Mouse (Mus musculus) megakaryocyte, embryonic 14.5 days (primary cell): ENCODE measurements around the gene Isyna1. TPM values are rescaled to one million over a fixed set of nuclear protein-coding genes. Genes with fewer than 3 reads are reported as not detected.
A peak's percentile ranks its signal among the peaks of the same experiment; 100 is the strongest.

Source experiments
- H3K27me3 ChIP-seq: replicated peaks from 2 replicates; pipeline ENCODE3; 2012; ENCODE audit warnings: inconsistent platforms
- H3K36me3 ChIP-seq: replicated peaks from 2 replicates; pipeline ENCODE3; 2012; ENCODE audit warnings: low read length, inconsistent platforms, mixed read lengths
- H3K4me1 ChIP-seq: 2 replicates; pipeline ENCODE4 v1.6.1; 2012; ENCODE audit warnings: inconsistent platforms
- H3K4me3 ChIP-seq: replicated peaks from 2 replicates; pipeline ENCODE3; 2012; ENCODE audit warnings: moderate library complexity, mild to moderate bottlenecking, inconsistent platforms
- H3K9me3 ChIP-seq: 2 replicates; pipeline ENCODE4 v1.6.1; 2012; ENCODE audit warnings: inconsistent platforms
- FLI1 ChIP-seq: IDR thresholded peaks from 2 replicates; pipeline ENCODE4 v1.6.1; 2012; ENCODE audit warnings: low read length, inconsistent platforms, mixed read lengths
- GATA1 ChIP-seq: IDR thresholded peaks from 3 replicates; pipeline ENCODE4 v1.6.1; 2012; ENCODE audit warnings: mixed read lengths, low read length, inconsistent platforms, borderline replicate concordance
- polyA plus RNA-seq: library from polyadenylated mRNA; stranded (reverse); fragments of >175 nt; gene quantifications from 2 replicates; pipeline ENCODE4 v1.2.3, GENCODE M21; 2012; ENCODE audit warnings: low replicate concordance; ENCODE audit not compliant: insufficient read depth

Gene Isyna1
- polyA plus RNA-seq, 1 experiment, result 201 TPM

GRCm38 (mm10) chr8:70600473-70601270 lies 6.5 kb downstream of the Isyna1 start:
- TF ChIP-seq FLI1 (no peak), GATA1 (no peak)
- peak overlapping the region; percentile 62 for H3K4me3 ChIP-seq
- no peaks in the 10 kb centered on the region for H3K27me3 ChIP-seq
- H3K4me1 ChIP-seq, result peaks cover 83% of the 10 kb centered on the region
- H3K36me3 ChIP-seq, result peaks cover 97% of the 10 kb centered on the region
- H3K9me3 ChIP-seq, result peaks cover 6% of the 10 kb centered on the region

DNA sequence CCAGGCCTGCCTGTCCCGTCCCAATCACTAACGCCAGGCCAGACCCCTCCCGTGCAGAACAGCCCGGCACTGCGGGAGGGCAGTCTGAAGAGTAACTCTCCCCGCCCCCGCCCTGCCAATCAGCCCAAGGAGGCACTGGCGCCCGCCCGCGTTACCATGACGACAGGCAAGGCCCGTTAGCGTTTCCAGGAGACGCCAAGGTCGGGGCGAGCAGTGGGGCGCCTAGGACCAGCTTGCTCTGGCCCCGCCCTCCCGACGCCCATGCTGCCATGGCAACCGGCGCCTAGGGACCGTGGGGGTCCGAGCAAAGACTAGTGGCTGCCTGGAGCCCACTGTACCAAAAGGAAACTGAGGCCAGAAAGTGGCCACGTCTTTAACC lies 7.1 kb downstream of the Isyna1 start:
- peaks cover 6% of the 10 kb centered on the region for H3K9me3 ChIP-seq
- peaks cover 83% of the 10 kb centered on the region for H3K4me1 ChIP-seq
- peaks cover 97% of the 10 kb centered on the region for H3K36me3 ChIP-seq
- H3K27me3 ChIP-seq, result no peaks in the 10 kb centered on the region
- TF ChIP-seq FLI1 (no peak), GATA1 (no peak)
- H3K4me3 ChIP-seq, result peak overlapping the region; percentile 46

GRCm38 (mm10) chr8:70602139-70602811 lies 8.1 kb downstream of the Isyna1 start:
- Histone ChIP-seq H3K36me3 (peaks cover 91% of the 10 kb centered on the region), H3K27me3 (no peaks in the 10 kb centered on the region), H3K9me3 (peaks cover 6% of the 10 kb centered on the region), H3K4me1 (peaks cover 84% of the 10 kb centered on the region), H3K4me3 (peak overlapping the region; percentile 58)
- TF ChIP-seq FLI1 (no peak), GATA1 (no peak)

GRCm38 (mm10) chr8:70604558-70604957 lies 10.4 kb downstream of the Isyna1 start:
- H3K27me3 ChIP-seq, result no peaks in the 10 kb centered on the region
- H3K36me3 ChIP-seq, result peaks cover 68% of the 10 kb centered on the region
- TF ChIP-seq GATA1 (no peak), FLI1 (no peak)
- H3K4me1 ChIP-seq, result peaks cover 96% of the 10 kb centered on the region
- peaks cover 6% of the 10 kb centered on the region for H3K9me3 ChIP-seq
- peak overlapping the region; percentile 59 for H3K4me3 ChIP-seq

- H3K36me3 ChIP-seq, result peaks cover 53% of the 10 kb centered on the region
- TF ChIP-seq FLI1 (no peak), GATA1 (no peak)
- H3K4me1 ChIP-seq, result peaks cover 90% of the 10 kb centered on the region
- H3K9me3 ChIP-seq, result peaks cover 6% of the 10 kb centered on the region
- H3K4me3 ChIP-seq, result peak overlapping the region; percentile 95
- no peaks in the 10 kb centered on the region for H3K27me3 ChIP-seq
Observed at GRCm38 (mm10) chr8:70605871-70606779, 12.0 kb downstream of the Isyna1 start.

DNA sequence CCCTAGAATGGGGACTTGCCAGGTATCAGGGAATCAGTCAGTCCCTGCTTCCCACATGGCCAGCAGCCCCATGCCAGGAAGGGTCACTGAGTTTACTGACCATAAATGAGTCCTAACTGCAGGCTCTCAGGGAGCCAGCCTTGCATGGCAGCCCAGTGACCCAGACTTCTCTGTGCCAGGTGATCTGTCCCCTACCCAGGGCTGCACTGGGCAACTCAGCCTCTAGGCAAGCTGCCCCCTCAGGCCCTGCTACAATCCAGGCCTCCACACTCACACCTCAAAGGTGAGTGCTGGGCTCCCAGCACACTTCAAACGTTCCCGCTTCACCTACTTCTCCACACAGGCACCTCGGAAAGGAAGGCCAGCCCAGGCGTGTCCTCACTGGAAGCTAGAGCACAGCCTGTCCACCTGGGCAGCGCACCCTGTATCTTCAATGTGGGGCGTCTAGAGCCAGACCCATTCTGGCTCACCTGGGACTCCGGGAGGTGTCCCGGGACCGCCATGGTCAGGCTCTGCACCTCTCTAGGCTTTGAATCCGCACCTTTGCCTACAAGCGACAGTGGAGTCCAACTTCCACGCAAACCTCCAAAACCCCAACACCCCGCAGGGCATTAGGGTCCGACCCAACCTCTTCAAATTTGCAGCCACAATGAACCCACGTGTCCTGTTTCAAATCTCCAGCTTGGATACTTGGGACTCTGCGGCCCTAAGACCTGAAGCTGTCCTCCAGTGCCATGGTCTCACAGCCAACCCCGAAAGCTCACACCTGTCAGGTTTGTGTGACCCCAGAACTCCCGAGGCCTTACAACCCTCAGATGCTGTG lies 12.8 kb downstream of the Isyna1 start:
- TF ChIP-seq FLI1 (no peak), GATA1 (no peak)
- H3K36me3 ChIP-seq, result peaks cover 44% of the 10 kb centered on the region
- H3K9me3 ChIP-seq, result peaks cover 4% of the 10 kb centered on the region
- peak overlapping the region; percentile 95 for H3K4me3 ChIP-seq
- H3K27me3 ChIP-seq, result no peaks in the 10 kb centered on the region
- H3K4me1 ChIP-seq, result peaks cover 91% of the 10 kb centered on the region

GRCm38 (mm10) chr8:70607603-70607897 lies 13.4 kb downstream of the Isyna1 start:
- H3K4me1 ChIP-seq, result peaks cover 88% of the 10 kb centered on the region
- H3K4me3 ChIP-seq, result peak overlapping the region; percentile 95
- peaks cover 39% of the 10 kb centered on the region for H3K36me3 ChIP-seq
- no peaks in the 10 kb centered on the region for H3K27me3 ChIP-seq
- H3K9me3 ChIP-seq, result no peaks in the 10 kb centered on the region
- TF ChIP-seq FLI1, result no peak
- TF ChIP-seq GATA1, result no peak

DNA sequence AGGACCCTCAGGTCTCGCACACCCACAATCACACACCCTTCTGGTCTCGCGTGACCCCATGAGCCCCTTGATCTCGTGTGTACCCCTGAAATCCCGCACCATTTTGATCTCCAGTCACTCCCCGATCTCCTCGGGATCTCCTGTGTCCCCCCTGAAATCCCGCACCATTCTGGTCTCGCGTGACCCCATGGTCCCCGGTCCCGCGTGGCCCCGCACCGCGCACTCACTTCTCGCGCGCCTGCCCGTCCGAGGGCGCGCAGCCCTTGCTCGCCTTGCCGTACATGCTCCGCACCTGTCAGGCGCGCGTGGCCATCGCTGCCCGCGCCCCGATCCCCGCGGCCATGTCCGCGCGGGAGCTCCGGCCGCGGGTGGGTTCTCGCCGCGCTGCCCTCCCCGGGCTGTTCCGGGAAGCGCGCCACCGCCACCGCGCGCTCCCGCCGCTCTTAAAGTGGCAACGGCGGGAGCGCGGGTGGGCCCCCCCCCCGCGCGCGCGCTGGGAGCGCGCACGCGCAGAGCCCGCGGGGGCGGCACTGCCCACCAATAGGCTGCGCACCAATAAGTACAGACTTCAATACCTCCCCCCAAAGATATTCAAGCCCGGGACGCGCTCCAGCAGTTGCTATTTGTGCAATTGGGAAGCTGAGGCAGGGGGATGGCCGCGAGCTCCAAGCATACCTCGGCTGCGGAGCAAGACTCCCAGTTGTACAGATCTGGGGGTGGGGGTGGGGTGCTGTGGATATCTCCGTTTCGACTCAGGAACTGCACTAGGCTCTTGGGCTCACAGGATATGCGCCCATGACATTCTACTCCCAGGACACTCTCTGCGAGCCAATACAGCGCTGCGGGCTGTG lies 13.9 kb downstream of the Isyna1 start:
- H3K4me3 ChIP-seq, result peak overlapping the region; percentile 95
- peaks cover 33% of the 10 kb centered on the region for H3K36me3 ChIP-seq
- H3K4me1 ChIP-seq, result peaks cover 83% of the 10 kb centered on the region
- no peaks in the 10 kb centered on the region for H3K9me3 ChIP-seq
- H3K27me3 ChIP-seq, result no peaks in the 10 kb centered on the region
- TF ChIP-seq GATA1 (no peak), FLI1 (no peak)
